In genomic region chr2:148250902-148251301, GRCm38 (mm10) we compare ENCODE assay signal across 31 mouse cellular contexts.
"Had no signal": no experiment of that assay in that cellular context is flagged by ENCODE, and none has a peak within 500 bp of the region (broad histone marks: within the 10 kb centered on the region; RNA-seq: fewer than 3 reads in every experiment).

No protein-coding gene starts in this region.

- H3K36me3 ChIP-seq: limb, embryonic 10.5 days; limb, embryonic 12.5 days; limb, embryonic 13.5 days; limb, embryonic 15.5 days; liver, embryonic 12.5 days; liver, embryonic 13.5 days; liver, embryonic 15.5 days; lung, embryonic 15.5 days; midbrain, embryonic 10.5 days; midbrain, embryonic 12.5 days; midbrain, embryonic 13.5 days; midbrain, embryonic 15.5 days; neural tube, embryonic 12.5 days had no signal

- H3K4me1 ChIP-seq: limb, embryonic 10.5 days; limb, embryonic 12.5 days; limb, embryonic 13.5 days; limb, embryonic 15.5 days; liver, embryonic 12.5 days; liver, embryonic 13.5 days; liver, embryonic 15.5 days; lung, embryonic 15.5 days; megakaryocyte, embryonic 14.5 days; midbrain, embryonic 10.5 days; midbrain, embryonic 12.5 days; midbrain, embryonic 13.5 days; midbrain, embryonic 15.5 days; neural tube, embryonic 12.5 days had no signal

- H3K4me2 ChIP-seq: limb, embryonic 12.5 days; limb, embryonic 13.5 days; limb, embryonic 15.5 days; liver, embryonic 11.5 days; liver, embryonic 12.5 days; liver, embryonic 13.5 days; liver, embryonic 15.5 days; lung, embryonic 14.5 days; lung, embryonic 15.5 days; midbrain, embryonic 11.5 days; midbrain, embryonic 12.5 days; midbrain, embryonic 13.5 days; midbrain, embryonic 15.5 days; neural tube, embryonic 12.5 days had no signal

- H3K9me3 ChIP-seq: limb, embryonic 10.5 days; limb, embryonic 12.5 days; limb, embryonic 13.5 days; limb, embryonic 15.5 days; liver, embryonic 12.5 days; liver, embryonic 13.5 days; liver, embryonic 15.5 days; lung, embryonic 15.5 days; megakaryocyte, embryonic 14.5 days; midbrain, embryonic 10.5 days; midbrain, embryonic 12.5 days; midbrain, embryonic 13.5 days; midbrain, embryonic 15.5 days; neural tube, embryonic 12.5 days had no signal

- H3K9ac ChIP-seq: limb, embryonic 12.5 days; limb, embryonic 13.5 days; limb, embryonic 15.5 days; liver, embryonic 12.5 days; liver, embryonic 13.5 days; liver, embryonic 14.5 days; liver, embryonic 15.5 days; liver, postnatal 0 days; lung, embryonic 14.5 days; lung, embryonic 15.5 days; midbrain, embryonic 12.5 days; midbrain, embryonic 13.5 days; midbrain, embryonic 15.5 days; neural tube, embryonic 12.5 days had no signal

- H3K4me3 ChIP-seq: left cerebral cortex, adult 2 months; limb, embryonic 10.5 days; limb, embryonic 12.5 days; limb, embryonic 13.5 days; limb, embryonic 15.5 days; liver, embryonic 12.5 days; liver, embryonic 13.5 days; liver, embryonic 15.5 days; lung, embryonic 15.5 days; megakaryocyte, embryonic 14.5 days; midbrain, embryonic 10.5 days; midbrain, embryonic 12.5 days; midbrain, embryonic 13.5 days; midbrain, embryonic 15.5 days; myocyte; neural tube, embryonic 12.5 days had no signal

- DNase-seq: left cerebral cortex, postnatal 4 days; liver; liver, embryonic 13.5 days; liver, postnatal 0 days; lung, adult 2 months; lung, embryonic 14.5 days; lung, postnatal 10 days; lung, postnatal 14 days; lung, postnatal 36 days; lung, postnatal 4 days; midbrain, embryonic 14.5 days had no signal

- H3K27me3 ChIP-seq: limb, embryonic 12.5 days; limb, embryonic 13.5 days; limb, embryonic 15.5 days; liver, embryonic 12.5 days; liver, embryonic 13.5 days; liver, embryonic 15.5 days; lung, embryonic 15.5 days; midbrain, embryonic 12.5 days; midbrain, embryonic 13.5 days; midbrain, embryonic 15.5 days; neural tube, embryonic 12.5 days had no signal

- ATAC-seq: liver, embryonic 12.5 days; liver, postnatal 0 days; midbrain, embryonic 13.5 days; midbrain, embryonic 15.5 days; midbrain, embryonic 16.5 days had no signal

- H3K27ac ChIP-seq: left cerebral cortex, adult 2 months; limb, embryonic 10.5 days; limb, embryonic 12.5 days; limb, embryonic 13.5 days; limb, embryonic 15.5 days; liver, embryonic 12.5 days; liver, embryonic 13.5 days; liver, embryonic 14.5 days; liver, embryonic 15.5 days; lung, embryonic 15.5 days; macrophage; midbrain, embryonic 10.5 days; midbrain, embryonic 12.5 days; midbrain, embryonic 13.5 days; midbrain, embryonic 15.5 days; neural tube, embryonic 12.5 days had no signal
